Mouse (Mus musculus) CD8-positive naive resting alpha-beta T cell, adult 2 months (primary cell): ENCODE measurements around the gene Ttll5.

Experiments used
- DNase-seq, 2 experiments: peaks; one replicate each; pipeline ENCODE4 v3.0.0; 2022; ENCODE audit warnings: low read depth in 2 of 2, low spot score in 2 of 2

Ttll5 gene

DNA sequence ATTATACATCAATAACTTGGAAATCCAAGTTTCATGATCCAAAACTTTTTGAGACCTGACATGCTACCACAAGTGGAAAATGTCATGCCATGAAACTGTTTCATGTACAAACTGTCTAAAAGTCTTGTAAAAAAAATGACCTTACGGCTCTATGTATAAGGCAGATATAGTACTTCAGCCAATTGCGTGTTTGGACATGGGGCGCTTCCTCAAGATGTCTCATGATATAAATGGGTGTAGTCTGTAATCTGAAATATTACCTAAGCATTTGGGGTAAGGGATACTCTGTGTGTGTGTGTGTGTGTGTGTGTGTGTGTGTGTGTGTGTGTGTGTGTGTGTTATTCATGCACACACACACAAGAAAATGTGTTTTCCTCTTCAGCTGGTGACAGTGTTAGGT, 180.2 kb downstream of the Ttll5 start:
- DNase-seq, result no peak

DNA sequence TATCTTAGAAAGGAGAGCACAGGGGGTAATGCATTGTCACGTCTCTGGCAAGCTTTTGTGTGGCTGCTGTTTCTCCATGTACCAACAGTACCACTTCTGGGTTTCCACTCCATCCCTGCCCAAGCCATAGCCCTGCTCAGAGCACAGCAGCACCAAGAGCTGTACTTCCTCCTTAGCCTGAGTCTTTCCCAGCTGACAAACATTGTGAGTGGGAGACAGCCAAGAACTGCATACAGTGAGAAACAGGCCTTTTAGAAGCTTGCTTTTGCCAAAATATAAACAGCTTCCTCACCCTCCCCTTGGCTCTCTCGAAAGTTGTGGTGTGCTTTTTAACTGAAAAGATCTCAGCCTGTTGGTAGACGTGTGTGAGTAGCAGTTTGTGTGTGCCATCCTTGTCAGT, 182.9 kb downstream of the Ttll5 start:
- no peak for DNase-seq

DNA sequence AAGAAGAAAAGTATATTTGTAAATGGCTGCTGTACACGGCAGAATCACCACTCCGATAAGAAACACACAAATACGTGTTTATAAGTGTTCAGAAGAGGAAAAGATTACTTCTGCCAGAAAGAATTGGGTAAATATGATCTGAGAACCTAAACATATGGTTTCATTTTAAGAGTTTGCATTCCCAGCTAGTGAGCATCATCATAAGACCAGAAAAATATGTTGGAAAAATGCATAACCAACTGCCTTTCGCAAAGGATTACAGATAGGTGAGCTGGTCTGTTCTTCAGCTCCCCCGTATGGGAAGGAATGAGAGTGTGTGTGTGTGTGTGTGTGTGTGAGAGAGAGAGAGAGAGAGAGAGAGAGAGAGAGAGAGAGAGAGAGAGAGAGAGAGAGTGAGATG, 186.2 kb downstream of the Ttll5 start:
- no peak for DNase-seq

- no peak for DNase-seq
These were observed 187.7 kb downstream of the Ttll5 start for GRCm38 (mm10) chr12:86012195-86012594.

- no peak for DNase-seq
These were observed 189.7 kb downstream of the Ttll5 start for GRCm38 (mm10) chr12:86014174-86014573.

DNA sequence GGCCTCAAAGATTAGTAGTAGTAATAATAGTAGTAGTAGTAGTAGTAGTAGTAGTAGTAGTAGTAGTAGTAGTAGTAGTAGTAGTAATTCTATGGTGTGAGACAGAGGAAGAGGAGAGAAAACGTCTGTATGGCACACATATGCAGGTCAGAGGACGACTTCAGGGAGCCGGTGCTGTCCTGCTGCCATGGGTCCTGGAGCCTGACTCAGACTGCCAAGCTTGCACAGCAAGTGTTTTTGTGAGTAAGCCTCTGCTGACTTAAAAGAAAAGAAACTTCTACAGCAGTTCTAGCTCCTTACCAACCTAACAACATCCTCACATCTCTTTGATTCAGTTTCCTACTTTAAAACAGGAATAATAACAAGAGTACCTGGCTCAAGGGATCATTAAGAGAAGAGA, 190.2 kb downstream of the Ttll5 start:
- DNase-seq, result no peak

DNA sequence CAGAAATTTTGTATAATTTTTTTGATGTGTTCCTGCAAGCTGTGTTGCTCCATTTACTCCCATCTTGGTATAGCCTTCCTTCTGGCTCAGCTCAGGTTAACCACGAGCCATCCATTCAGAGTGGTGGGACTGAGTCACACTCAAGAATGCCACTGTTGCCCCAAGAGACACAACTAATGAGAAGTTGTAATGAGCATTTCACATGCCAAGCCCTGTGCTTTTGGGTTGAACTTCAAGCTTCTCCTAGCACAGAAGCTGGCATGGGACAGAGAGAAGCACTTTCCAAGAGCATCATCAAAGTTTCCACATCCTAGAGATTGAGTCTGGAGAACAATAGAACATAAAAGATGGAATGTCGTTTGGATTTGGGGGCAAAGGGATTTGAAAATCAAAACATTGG, 190.7 kb downstream of the Ttll5 start:
- no peak for DNase-seq

- DNase-seq, result no peak
These were observed 192.9 kb downstream of the Ttll5 start for GRCm38 (mm10) chr12:86017360-86017759.

GRCm38 (mm10) chr12:86021583-86021982, 197.1 kb downstream of the Ttll5 start:
- DNase-seq, result no peak

GRCm38 (mm10) chr12:86022282-86022984, 198.0 kb downstream of the Ttll5 start:
- no peak for DNase-seq

DNA sequence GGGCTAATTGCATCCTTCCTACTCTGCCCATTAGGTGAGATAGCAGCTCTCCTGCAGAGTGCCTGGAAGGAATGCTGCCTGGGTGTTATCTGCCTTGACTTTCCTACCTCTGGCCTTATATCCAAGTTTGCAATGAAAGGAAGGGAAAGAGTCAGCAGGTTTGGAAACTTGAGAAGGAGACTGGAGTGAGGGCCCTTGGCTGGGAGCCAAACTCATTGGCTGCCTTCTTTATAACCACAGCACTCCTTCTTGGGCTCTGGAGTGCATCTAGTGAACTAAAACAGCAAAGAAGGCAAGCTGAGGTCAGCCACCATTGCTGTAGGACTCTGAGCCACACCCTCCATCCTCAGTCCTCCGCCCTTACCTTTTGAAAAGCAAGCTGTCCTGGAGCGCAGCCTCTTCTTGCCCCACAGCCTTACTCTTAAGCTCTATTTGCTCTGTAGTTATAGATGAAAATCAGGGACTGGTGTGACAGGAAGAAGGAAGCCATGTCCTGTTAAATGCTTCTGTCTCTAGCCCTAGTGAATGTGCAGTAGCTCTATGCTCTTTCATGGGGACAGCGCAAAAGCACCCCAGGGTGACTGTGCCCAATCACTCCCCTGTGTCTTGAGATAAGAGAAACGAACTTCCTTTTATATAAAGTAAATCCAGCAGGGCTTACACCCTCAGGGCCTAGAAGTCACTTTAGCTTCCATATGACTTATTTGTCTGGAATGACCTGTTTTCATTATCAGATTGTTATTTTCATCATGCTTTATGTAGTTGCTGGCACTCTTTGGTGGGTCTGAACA, 198.8 kb downstream of the Ttll5 start:
- no peak for DNase-seq

GRCm38 (mm10) chr12:86024426-86024825, 200.0 kb downstream of the Ttll5 start:
- no peak for DNase-seq

GRCm38 (mm10) chr12:86025480-86025879, 201.0 kb downstream of the Ttll5 start:
- no peak for DNase-seq

DNA sequence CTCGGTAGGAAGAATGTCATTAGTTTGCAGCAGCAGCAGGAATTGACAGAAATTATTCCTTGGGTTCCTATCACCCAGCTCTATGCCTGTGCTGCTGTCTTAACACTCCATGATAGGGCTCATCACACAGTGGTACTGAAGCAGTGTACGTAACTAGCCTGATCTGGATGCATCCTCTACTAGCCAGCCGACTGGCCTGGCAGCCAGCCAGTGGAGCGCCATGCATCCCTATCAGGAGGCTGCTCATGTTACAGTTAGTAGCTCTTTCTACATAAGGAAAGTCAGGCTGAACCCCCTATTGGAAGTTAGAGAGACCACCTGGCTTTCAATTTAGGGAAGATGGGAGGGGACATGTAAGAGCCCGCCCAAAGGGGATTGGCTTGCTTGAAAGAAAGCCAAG, 202.5 kb downstream of the Ttll5 start:
- DNase-seq, result no peak

GRCm38 (mm10) chr12:86027747-86028146, 203.3 kb downstream of the Ttll5 start:
- DNase-seq, result no peak

DNA sequence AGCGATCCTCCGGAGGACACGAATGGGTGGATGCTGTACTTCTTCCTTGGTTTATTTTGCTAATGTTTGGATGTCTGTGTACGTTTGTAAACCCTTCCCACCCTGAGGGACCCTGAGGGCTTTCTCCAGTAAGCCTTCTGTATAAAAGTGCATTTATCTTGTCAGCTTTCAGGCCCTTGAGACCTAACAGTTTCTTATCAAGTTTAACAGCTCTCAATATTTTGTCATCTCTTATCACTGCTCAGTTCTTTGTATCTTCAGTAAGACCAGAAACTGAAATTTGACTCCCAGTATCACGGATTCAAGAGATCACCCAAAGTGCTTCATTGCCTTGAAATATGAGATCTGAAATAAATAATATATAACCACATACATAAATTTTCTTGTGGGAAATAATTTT, 206.5 kb downstream of the Ttll5 start:
- no peak for DNase-seq

DNA sequence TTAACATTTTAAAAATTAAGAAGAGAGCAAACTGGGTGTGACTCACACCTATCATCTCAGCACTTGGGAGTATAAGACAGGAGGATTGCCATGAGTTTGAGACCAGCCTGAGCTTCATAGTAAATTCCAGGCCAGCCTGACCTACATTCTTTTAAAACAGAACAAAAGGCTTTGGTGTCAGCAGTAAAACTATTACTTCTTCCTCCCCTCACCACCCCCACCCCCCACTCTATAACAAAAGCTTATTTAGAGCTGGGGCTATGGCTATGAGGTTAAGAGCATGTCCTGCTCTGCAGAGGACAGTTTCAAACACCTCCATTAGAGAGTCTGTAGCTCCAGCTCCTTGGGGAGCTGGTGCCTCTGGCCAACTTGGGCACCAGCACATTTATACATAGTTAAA, 211.1 kb downstream of the Ttll5 start:
- no peak for DNase-seq

DNA sequence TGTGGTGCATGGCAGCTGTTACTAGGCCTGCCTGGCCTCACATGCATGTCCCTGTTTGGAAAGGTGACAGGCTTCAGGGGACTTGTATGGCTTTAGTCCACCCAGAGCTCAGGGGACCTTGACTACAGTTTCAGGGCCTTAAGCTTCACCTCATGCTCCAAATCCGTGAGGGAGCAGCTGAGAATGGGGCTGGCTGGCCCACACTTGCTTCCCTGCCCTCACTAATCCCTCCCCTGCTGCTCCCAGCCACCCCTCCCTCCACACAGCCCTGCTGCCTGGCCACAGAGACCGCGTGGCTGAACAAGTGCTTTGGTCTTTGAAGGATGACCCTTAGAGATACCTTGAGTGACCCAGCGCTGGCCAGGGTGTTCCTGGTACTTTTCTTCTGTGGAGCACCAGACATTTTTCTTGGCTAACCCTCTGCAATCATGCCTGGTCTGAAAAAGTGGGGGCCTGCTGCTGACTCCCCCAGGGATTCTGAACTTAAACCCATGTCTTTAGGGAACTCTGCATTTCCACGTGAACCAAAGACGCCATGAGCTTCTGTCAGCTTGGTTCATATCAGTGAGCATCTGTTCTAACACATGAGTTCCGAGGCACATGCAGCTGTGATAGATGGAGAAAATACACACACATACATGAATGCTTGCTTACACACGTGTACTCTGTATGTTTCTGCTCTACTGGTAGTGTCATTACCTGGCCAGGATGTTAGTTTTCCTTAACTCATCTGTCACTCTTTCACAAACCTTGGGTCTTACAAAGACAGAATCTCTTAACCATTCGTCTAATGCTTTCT, 212.1 kb downstream of the Ttll5 start:
- no peak for DNase-seq

GRCm38 (mm10) chr12:86037235-86037921, 212.9 kb downstream of the Ttll5 start:
- DNase-seq, result no peak

DNA sequence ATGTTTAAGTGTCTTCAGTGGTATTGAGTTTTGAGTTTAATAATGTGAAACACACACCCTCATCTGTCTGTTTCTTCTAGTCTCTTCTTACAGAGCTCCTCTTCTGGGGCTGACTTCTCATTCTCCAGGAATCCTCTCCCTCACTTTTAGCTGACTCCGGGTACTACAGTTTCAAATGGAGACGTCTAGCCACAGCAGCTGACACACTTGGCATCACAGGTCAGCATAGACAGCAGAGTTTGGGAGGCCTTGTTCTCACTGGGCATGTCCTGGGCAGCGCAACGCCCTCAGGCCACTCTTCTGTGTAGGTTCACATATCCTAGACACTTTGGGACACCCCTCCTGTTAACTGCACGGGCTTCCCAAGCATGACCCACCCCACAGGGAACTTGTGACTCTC, 214.6 kb downstream of the Ttll5 start:
- no peak for DNase-seq

DNA sequence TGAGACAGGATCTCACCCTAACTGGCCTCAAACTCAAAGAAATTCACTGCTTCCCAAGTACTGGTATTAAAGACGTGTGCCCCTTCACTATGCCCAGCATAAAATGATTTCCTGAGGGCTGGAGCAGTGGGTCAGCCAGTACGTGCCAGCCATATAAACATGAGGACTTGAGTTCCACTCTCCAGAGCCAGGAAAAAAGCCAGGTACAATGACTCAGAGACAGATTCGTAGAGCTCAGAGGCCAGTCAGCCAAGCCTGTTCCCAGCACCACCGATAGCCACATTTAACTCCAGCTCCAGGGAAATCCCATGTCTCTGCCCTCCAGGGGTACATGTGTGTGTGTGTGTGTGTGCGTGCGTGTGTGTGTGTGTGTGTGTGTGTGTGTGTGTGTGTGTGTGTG, 215.3 kb downstream of the Ttll5 start:
- DNase-seq, result no peak
